Mouse (Mus musculus): Measurements from ENCODE around the gene Gm15319.
"Not testable (repeated sequence)": the region's sequence is repeated elsewhere in the genome, so short reads cannot be mapped to it uniquely, and the experiment has no call there.

Gm15319 gene

GRCm38 (mm10) chr8:20363110-20363509 is at the start of gene Gm15319:
TSS of gene Gm15319 (minus strand) at chr8:20363210.
- not testable (repeated sequence) for DNase-seq

- DNase-seq, result not testable (repeated sequence)
Observed at GRCm38 (mm10) chr8:20410355-20410754, 47.3 kb upstream of the Gm15319 start.

- DNase-seq, result peak; percentile 28 to 63
Observed at GRCm38 (mm10) chr8:20408441-20409030, 45.5 kb upstream of the Gm15319 start.

- DNase-seq, result peak; percentile 5 to 20
Observed at GRCm38 (mm10) chr8:20389363-20389739, 26.3 kb upstream of the Gm15319 start.

- DNase-seq, result peak; percentile 46 to 60
Observed at GRCm38 (mm10) chr8:20388706-20389362, 25.8 kb upstream of the Gm15319 start.

GRCm38 (mm10) chr8:20387121-20387794 is 24.2 kb upstream of the Gm15319 start:
- peak; percentile 43 to 72 for DNase-seq

GRCm38 (mm10) chr8:20384990-20385389 is 22.0 kb upstream of the Gm15319 start:
- not testable (repeated sequence) for DNase-seq

GRCm38 (mm10) chr8:20384131-20384530 is 21.1 kb upstream of the Gm15319 start:
- DNase-seq, result peak; percentile 1 to 44

- DNase-seq, result peak; percentile 3 to 35
Observed at GRCm38 (mm10) chr8:20382146-20382545, 19.1 kb upstream of the Gm15319 start.

- peak in 1 of 2 experiments; percentile 20 for DNase-seq
Observed at GRCm38 (mm10) chr8:20381637-20382036, 18.6 kb upstream of the Gm15319 start.

- DNase-seq, result not testable (repeated sequence)
Observed at GRCm38 (mm10) chr8:20381239-20381620, 18.2 kb upstream of the Gm15319 start.

- peak; percentile 15 to 58 for DNase-seq
Observed at GRCm38 (mm10) chr8:20380590-20381238, 17.7 kb upstream of the Gm15319 start.

- DNase-seq, result peak; percentile 2 to 17
Observed at GRCm38 (mm10) chr8:20379650-20380436, 16.8 kb upstream of the Gm15319 start.

GRCm38 (mm10) chr8:20378786-20379649 is 16.0 kb upstream of the Gm15319 start:
- peak; percentile 46 to 53 for DNase-seq

- peak; percentile 30 to 71 for DNase-seq
Observed at GRCm38 (mm10) chr8:20378353-20378752, 15.3 kb upstream of the Gm15319 start.

- DNase-seq, result not testable (repeated sequence)
Observed at GRCm38 (mm10) chr8:20375698-20376097, 12.7 kb upstream of the Gm15319 start.

- DNase-seq, result peak; percentile 2 to 22
Observed at GRCm38 (mm10) chr8:20356386-20356785, 6.6 kb downstream of the Gm15319 start.

GRCm38 (mm10) chr8:20353579-20353978 is 9.4 kb downstream of the Gm15319 start:
- DNase-seq, result not testable (repeated sequence)

GRCm38 (mm10) chr8:20302759-20303158 is 60.3 kb downstream of the Gm15319 start:
- DNase-seq, result not testable (repeated sequence)

GRCm38 (mm10) chr8:20300042-20300441 is 63.0 kb downstream of the Gm15319 start:
- DNase-seq, result not testable (repeated sequence)

- peak; percentile 14 to 61 for DNase-seq
Observed at GRCm38 (mm10) chr8:20297939-20298505, 65.0 kb downstream of the Gm15319 start.

Measured in kidney, postnatal 25 days (tissue).